Mouse (Mus musculus): ENCODE results near the gene B830017H08Rik.

- TF ChIP-seq MAX (IDR thresholded peaks at IDR 0.05; ENCODE audit: low read depth) (no peak), E2F4 (IDR thresholded peaks at IDR 0.05; ENCODE audit: insufficient read depth) (no peak), TCF12 (IDR thresholded peaks at IDR 0.05; ENCODE audit: insufficient read depth, poor library complexity, severe bottlenecking) (no peak), POLR2A (IDR thresholded peaks at IDR 0.05; ENCODE audit: insufficient read length, low read depth) (no peak), USF1 (IDR thresholded peaks at IDR 0.05; ENCODE audit: low read depth) (no peak)
These were observed 20.8 kb upstream of the B830017H08Rik start for GRCm38 (mm10) chr16:17812120-17812519.
